ENCODE assay signal across 14 mouse cellular contexts in genomic region chrX:106840409-106840808, GRCm38 (mm10). TPM values are rescaled to one million over a fixed set of nuclear protein-coding genes. Genes with fewer than 3 reads are reported as not detected.
A peak's percentile ranks its signal among the peaks of the same experiment; 100 is the strongest.
DNase-seq lines count a peak whose midpoint lies in the region; ATAC-seq and TF ChIP-seq lines count a peak whose summit lies in the region.
"Had no signal": no experiment of that assay in that cellular context is flagged by ENCODE, and none has a peak within 500 bp of the region (broad histone marks: within the 10 kb centered on the region; RNA-seq: fewer than 3 reads in every experiment).

Gene Rtl3 (minus strand): TSS chrX:106840644.

- no peak for TF ChIP-seq CTCF in embryonic fibroblast, embryonic 13.5 days (IDR thresholded peaks at IDR 0.05; ENCODE audit: borderline replicate concordance, insufficient read depth, low read length)

- 0 out of 2 replicates have a peak, but pooled peaks cover 3% of the 10 kb centered on the region for H3K4me1 ChIP-seq in kidney, embryonic 16.5 days (ENCODE audit: insufficient read depth, low read length)
- peaks cover 3% of the 10 kb centered on the region; the same call in 1 of the 2 replicates for H3K4me1 ChIP-seq in embryonic facial prominence, embryonic 13.5 days
- 0 out of 2 replicates have a peak, but pooled peaks cover 5% of the 10 kb centered on the region for H3K4me1 ChIP-seq in embryonic fibroblast, embryonic 13.5 days (ENCODE audit: control insufficient read depth, insufficient read depth, low read length)
- H3K4me1 ChIP-seq in limb, embryonic 10.5 days = no peaks in the 10 kb centered on the region; the same call in 1 of the 2 replicates
- H3K4me1 ChIP-seq: forebrain, embryonic 10.5 days; hindbrain, embryonic 10.5 days; megakaryocyte, embryonic 14.5 days; neural tube, embryonic 15.5 days had no signal

- 0 out of 2 replicates have a peak within 1 kb of the TSS, but pooled peaks have one; percentile 4 for H3K4me2 ChIP-seq in kidney, embryonic 16.5 days (replicated peaks; ENCODE audit: low read depth, low read length)
- H3K4me2 ChIP-seq in embryonic facial prominence, embryonic 13.5 days = peak within 1 kb of the TSS; percentile 37
- H3K4me2 ChIP-seq: neural tube, embryonic 15.5 days had no signal

- WGBS in kidney, embryonic 16.5 days = 63% methylated on average over 7 of the region's 7 CpGs
- 53% methylated on average over 7 of the region's 7 CpGs for WGBS in embryonic facial prominence, embryonic 13.5 days
- WGBS in limb, embryonic 10.5 days = 84% methylated on average over 7 of the region's 7 CpGs

- H3K27ac ChIP-seq in kidney, embryonic 16.5 days (ENCODE audit: low read length) = 0 out of 2 replicates have a peak within 1 kb of the TSS, but pooled peaks have one; percentile 18
- H3K27ac ChIP-seq in embryonic facial prominence, embryonic 13.5 days = peak within 1 kb of the TSS; percentile 69
- H3K27ac ChIP-seq in embryonic fibroblast, embryonic 13.5 days (ENCODE audit: insufficient read depth, low read length) = peak within 1 kb of the TSS; percentile 63
- H3K27ac ChIP-seq in limb, embryonic 10.5 days = peak within 1 kb of the TSS; percentile 71; the same call in 1 of the 2 replicates
- H3K27ac ChIP-seq: forebrain, embryonic 10.5 days; hindbrain, embryonic 10.5 days; neural tube, embryonic 15.5 days had no signal

- no peaks in the 10 kb centered on the region for H3K27me3 ChIP-seq in kidney, embryonic 16.5 days (ENCODE audit: insufficient read depth, low read length)
- peaks cover 3% of the 10 kb centered on the region; the same call in 1 of the 2 replicates for H3K27me3 ChIP-seq in embryonic facial prominence, embryonic 13.5 days
- peaks cover 12% of the 10 kb centered on the region; the same call in 1 of the 2 replicates for H3K27me3 ChIP-seq in limb, embryonic 10.5 days (ENCODE audit: low read depth, poor library complexity, severe bottlenecking)
- H3K27me3 ChIP-seq: neural tube, embryonic 15.5 days had no signal

- H3K36me3 ChIP-seq in kidney, embryonic 16.5 days (ENCODE audit: insufficient read depth, low read length) = no peaks in the 10 kb centered on the region
- H3K36me3 ChIP-seq in embryonic facial prominence, embryonic 13.5 days = peaks cover 10% of the 10 kb centered on the region
- H3K36me3 ChIP-seq in limb, embryonic 10.5 days = no peaks in the 10 kb centered on the region
- H3K36me3 ChIP-seq: forebrain, embryonic 10.5 days; G1E; hindbrain, embryonic 10.5 days; neural tube, embryonic 15.5 days had no signal

- no peak for DNase-seq in kidney, postnatal 14 days
- no peak for DNase-seq in limb, embryonic 10.5 days (ENCODE audit: low spot score)
- DNase-seq in adrenal gland, postnatal 4 days (ENCODE audit: low spot score in 2 of 2) = no peak
- DNase-seq in thymus, postnatal 36 days = no peak
- no peak for DNase-seq in B cell, adult 2 months
- DNase-seq: cerebellum, adult 2 months had no signal

- peaks cover 9% of the 10 kb centered on the region; the same call in 1 of the 2 replicates for H3K9me3 ChIP-seq in kidney, embryonic 16.5 days (ENCODE audit: low read length)
- peaks cover 12% of the 10 kb centered on the region for H3K9me3 ChIP-seq in embryonic facial prominence, embryonic 13.5 days
- H3K9me3 ChIP-seq in limb, embryonic 10.5 days (replicated peaks) = peaks cover 3% of the 10 kb centered on the region; the same call in 1 of the 2 replicates
- H3K9me3 ChIP-seq: G1E had no signal

- no peak for ATAC-seq in kidney, embryonic 16.5 days (ENCODE audit: low FRiP score, low TSS enrichment)
- no peak for ATAC-seq in embryonic facial prominence, embryonic 13.5 days (ENCODE audit: insufficient number of reproducible peaks, insufficient read depth, low FRiP score, low TSS enrichment, low read depth)

- H3K9ac ChIP-seq in kidney, embryonic 16.5 days (replicated peaks; ENCODE audit: low read length) = no peak within 1 kb of the TSS
- 0 out of 2 replicates have a peak within 1 kb of the TSS, but pooled peaks have one; percentile 11 for H3K9ac ChIP-seq in embryonic facial prominence, embryonic 13.5 days
- H3K9ac ChIP-seq: neural tube, embryonic 15.5 days had no signal

- TF ChIP-seq POLR2A in embryonic fibroblast, embryonic 13.5 days (IDR thresholded peaks at IDR 0.05; ENCODE audit: low read depth, low read length) = peak; percentile 38; the same call in 1 of the 2 replicates

- no peak within 1 kb of the TSS for H3K4me3 ChIP-seq in kidney, embryonic 16.5 days (ENCODE audit: low read length)
- H3K4me3 ChIP-seq in embryonic facial prominence, embryonic 13.5 days = peak within 1 kb of the TSS; percentile 22
- no peak within 1 kb of the TSS; the same call in 1 of the 2 replicates for H3K4me3 ChIP-seq in embryonic fibroblast, embryonic 13.5 days (ENCODE audit: insufficient read depth, low read length)
- no peak within 1 kb of the TSS for H3K4me3 ChIP-seq in limb, embryonic 10.5 days
- H3K4me3 ChIP-seq: forebrain, embryonic 10.5 days; hindbrain, embryonic 10.5 days; megakaryocyte, embryonic 14.5 days; neural tube, embryonic 15.5 days had no signal

RNA-seq across cellular contexts. Expression of gene Rtl3, which starts in this region (rescaled TPM):
- polyA plus RNA-seq in kidney, embryonic 16.5 days (2015; fragmentation: Nextera tagmentation; extraction: Ambion mirVana) = 4.0 and 5.0 TPM in 2 replicates
- 46.2 and 47.3 TPM in 2 replicates for polyA plus RNA-seq in embryonic facial prominence, embryonic 13.5 days (2015; fragmentation: Nextera tagmentation; extraction: Ambion mirVana)
- 15.1 and 81.4 TPM in 2 replicates for polyA plus RNA-seq in embryonic fibroblast, embryonic 13.5 days (2011; ENCODE audit: insufficient read length, low read depth, missing spikeins)
- polyA plus RNA-seq in limb, embryonic 10.5 days (2016; fragmentation: Nextera tagmentation; extraction: Ambion mirVana) = 0.35 and 2.3 TPM in 2 replicates
- 1 to 10 TPM; 4.6 to 5.8 TPM for total RNA-seq in adrenal gland, postnatal 4 days (2021)
- polyA plus RNA-seq: cerebellum, adult 2 months; G1E had no signal

Comparison
In these comparisons a context has a peak if more than half of its experiments do, and no peak if none do; other contexts are left out.
1. H3K27ac ChIP-seq: peak in every context shown above with its lines; median percentile 71 in limb, embryonic 10.5 days; 69 in embryonic facial prominence, embryonic 13.5 days; 63 in embryonic fibroblast, embryonic 13.5 days; 18 in kidney, embryonic 16.5 days.